Mouse (Mus musculus): Measurements from ENCODE around the gene Oasl1.
"Not testable (repeated sequence)": the region's sequence is repeated elsewhere in the genome, so short reads cannot be mapped to it uniquely, and the experiment has no call there.

Oasl1 gene

DNA sequence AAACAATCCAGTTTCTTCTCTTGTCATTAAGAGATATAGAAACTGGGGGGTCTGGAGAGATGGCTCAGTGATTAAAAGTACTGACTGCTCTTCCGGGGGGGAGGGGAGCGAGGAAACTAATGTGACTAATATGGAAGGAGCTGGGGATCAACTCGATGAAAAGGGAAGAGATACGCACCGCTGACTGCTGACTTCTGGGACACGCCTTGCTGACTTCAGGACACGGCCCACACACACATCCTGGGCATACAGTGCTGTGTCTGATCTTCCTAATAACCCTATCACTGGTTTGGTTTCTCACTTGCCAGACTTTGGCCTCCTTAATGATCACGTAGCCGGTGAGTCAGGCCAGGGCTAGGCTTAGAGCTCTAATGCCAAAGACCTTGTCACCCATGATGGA, 3.7 kb downstream of the Oasl1 start:
- DNase-seq: no peak

DNA sequence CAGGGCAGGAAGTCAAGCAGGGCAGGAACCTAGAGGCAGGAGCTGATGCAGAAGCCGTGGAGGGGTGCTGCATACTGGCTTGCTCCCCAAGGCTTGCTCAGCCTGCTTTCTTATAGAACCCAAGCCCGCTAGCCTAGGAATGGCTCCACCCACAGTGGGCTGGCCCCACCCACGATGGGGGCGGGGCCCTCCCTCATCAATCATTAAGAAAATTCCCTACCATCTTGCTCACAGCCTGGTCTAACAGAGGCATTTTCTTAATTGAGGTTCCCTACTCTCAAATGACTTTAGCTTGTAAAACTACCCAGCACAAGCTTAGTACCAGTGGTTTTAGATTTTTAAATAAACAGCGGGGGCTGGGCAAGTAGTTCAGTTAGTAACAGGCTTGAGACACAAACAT, 8.6 kb downstream of the Oasl1 start:
- no peak for DNase-seq

DNA sequence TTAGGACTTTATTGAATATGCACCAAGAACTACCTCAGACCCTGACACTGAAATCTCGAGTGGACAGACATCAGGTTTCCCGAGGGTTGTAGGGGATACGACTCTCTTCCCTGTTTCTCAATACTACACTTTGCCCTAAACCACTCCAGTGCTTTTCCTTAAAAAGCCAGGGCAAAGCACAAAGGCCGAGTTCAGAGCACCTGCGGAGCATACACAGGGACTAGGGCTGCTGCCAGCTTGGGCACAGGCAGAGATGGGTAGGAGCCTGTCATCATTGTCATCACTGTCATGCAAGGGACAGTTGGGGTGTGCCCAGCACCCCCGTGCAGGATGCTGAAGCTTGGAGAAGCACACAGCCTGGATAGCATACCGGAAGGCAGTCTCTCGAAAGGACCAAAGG, 10.2 kb downstream of the Oasl1 start:
- no peak for DNase-seq

DNA sequence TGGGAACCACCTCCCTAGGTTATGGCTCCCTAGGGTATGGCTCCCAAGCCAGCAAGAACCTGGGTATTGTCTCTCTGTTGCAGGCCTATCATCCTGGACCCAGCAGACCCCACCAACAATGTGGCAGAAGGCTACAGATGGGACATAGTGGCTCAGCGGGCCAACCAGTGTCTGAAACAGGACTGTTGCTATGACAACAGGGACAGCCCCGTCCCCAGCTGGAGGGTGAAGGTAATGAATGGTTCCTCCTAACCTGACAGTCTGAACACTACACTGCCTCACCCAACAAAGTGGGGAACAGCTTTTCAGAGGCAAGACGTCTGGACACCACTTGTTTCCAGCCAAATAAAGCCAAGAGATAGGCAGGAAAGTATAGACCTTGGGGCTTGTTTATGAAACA, 12.8 kb downstream of the Oasl1 start:
- no peak for DNase-seq

DNA sequence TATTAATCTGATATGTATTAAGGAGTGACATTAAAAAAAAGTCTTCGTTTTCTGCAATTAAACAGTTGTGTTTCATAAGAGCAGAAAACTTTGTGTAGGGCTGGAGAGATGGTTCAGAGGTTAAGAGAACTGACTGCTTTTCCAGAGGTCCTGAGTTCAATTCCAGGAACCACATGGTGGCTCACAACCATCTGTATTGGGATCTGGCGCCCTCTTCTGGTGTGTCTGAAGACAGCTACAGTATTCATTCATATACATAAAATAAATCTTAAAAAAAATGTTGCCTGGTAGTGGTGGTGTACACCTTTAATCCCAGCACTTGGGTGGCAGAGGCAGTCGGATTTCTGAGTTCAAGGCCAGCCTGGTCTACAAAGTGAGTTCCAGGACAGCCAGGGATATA, 18.1 kb downstream of the Oasl1 start:
- not testable (repeated sequence) for DNase-seq

DNA sequence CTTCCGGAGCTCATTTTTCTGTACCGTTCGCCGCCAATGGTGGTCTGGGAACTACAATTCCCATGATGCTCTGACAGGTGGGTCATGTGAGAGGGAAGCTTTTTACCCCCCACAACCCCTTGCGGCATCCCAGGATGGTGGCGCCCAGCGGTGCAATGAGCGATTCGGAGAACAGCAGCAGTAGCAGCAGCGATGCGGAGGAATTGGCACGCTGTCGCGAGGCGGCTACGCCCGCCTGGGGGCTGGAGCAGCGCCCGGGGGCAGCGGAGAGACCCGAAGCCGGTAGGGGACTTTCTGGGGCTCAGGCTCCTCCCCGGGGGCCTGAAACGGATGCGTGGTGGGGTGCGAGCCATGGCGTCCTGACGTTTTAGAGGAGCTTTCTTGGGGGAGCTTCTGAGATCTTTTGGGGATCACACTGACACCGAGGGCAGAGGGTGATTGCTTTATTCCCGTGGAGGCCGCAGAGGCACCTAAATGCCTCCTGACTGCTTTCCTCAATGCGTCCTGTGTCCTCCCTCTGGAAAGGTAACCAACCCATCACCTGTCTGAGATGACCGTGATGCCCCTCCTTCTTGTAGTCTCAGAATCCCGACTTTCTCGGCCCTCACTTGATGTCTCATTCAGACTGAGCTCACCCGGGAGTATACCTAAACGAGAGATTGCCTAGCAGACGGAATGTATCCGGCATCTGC, 19.2 kb downstream of the Oasl1 start, which contains the start of gene 2210016L21Rik:
Gene 2210016L21Rik, plus strand, starts transcription at position 85 of the 692 bp plus-strand sequence.
- DNase-seq: peak; percentile 68 to 75

DNA sequence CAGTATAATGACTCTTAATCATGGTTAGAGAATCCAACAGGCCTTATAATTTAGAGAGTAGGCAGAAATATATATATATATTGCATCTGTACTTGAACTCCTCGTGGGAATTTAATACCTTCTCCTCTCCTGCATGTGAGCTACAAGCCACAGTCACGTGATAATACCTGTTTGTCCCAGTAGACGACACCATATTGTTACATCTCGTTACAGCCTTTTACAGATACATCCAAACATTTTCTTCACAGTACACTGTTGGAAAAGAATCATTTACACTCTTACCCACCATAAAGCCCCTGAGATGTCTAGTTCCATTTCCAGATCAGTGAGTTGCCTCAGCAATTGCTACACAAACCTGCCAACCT, 19.7 kb downstream of the Oasl1 start:
- no peak for DNase-seq

DNA sequence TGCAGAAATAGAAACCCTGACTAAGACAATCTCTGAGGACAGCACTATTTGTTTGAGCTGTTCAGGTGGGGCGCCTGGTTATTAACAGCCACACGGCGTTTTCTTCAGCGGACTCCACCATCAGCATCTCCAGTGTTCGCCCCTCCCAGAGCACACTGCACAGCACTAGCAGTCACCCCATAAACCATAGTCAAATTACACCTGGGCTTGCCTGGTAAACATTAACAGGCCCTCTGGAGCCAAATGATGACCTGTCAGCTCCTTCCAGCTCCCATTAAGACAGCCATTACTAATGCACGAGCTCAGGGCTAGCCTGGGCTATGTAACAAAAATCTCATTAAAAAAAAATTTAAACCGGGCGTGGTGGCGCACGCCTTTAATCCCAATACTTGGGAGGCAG, 22.0 kb downstream of the Oasl1 start:
- no peak for DNase-seq

DNA sequence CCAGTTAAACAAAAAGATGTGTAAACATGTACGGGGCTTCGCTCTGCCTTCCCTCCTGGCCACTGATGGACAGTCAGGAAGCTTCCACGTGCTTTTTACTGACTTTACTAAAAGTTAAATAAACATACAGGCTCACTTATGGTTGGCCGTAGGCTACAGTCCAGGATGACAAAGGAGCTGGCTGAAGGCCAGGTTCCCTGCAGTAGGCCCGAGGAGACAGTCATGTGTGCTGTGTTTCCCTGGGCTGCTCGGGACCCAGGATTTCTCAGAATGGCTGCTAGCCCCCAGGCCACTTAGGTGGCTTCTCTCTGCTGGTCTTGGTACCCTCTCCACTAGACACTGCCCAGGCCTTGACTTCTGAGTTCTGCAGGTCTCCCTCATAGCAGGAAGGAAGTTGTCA, 25.9 kb downstream of the Oasl1 start:
- no peak for DNase-seq

DNA sequence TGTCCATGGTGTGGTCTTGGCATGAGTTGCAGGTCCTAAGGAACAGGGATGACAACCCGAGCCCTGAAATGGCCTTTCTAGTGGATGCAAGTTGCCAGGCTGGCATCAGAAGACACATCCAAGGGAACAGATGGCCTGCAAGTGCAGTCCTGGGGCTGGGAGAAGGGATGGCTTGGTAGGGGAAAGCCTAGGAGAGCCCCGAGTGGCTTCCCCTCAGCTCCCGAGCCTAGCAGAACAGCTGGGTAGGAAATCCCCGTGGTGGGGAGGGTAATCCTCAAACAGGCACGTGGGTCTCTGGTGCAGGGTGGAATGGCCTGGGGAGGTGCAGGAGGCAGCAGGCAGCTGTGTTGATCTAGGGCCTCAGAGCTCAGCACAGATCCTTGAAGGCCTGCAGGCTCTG, 26.3 kb downstream of the Oasl1 start:
- no peak for DNase-seq

DNA sequence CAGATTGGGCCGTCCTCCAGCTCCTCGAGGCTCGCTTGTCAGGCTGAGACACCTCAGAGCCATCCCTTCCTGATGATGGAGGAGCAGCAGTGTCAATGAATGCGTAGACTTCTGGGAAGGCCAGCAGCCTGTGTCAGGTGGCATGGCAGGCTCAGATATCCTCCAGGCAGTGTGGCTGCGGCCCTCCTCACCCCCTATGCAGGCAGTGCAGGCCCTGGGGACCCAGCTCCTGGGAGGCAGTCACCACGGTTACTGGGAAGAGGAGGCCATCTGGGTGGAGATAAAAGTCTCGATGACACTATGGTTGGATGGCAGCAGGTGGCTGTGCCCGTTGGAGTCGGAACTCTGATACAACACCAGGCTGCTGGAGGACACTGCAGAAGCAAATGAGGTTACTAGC, 26.8 kb downstream of the Oasl1 start:
- DNase-seq: no peak

DNA sequence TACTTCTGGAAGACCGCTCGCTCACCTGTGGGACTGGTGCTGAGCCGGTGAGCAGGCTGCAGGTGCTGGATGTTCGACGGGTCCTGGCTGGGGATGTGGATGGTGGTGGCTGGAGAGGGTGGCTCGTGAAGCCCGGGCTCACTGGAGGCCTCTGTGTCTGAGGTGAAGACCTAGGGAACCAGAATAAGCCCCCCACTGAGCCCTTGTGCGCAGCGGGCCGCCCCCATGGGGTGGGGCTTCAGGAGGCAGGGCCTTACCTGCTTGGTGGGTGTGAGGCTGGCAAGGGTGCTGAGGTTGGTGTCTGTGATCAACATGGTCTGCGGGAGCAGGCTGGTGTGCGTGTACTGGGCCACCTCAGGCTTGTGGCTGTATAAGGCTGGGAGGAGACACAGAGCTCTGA, 27.6 kb downstream of the Oasl1 start:
- DNase-seq: no peak

DNA sequence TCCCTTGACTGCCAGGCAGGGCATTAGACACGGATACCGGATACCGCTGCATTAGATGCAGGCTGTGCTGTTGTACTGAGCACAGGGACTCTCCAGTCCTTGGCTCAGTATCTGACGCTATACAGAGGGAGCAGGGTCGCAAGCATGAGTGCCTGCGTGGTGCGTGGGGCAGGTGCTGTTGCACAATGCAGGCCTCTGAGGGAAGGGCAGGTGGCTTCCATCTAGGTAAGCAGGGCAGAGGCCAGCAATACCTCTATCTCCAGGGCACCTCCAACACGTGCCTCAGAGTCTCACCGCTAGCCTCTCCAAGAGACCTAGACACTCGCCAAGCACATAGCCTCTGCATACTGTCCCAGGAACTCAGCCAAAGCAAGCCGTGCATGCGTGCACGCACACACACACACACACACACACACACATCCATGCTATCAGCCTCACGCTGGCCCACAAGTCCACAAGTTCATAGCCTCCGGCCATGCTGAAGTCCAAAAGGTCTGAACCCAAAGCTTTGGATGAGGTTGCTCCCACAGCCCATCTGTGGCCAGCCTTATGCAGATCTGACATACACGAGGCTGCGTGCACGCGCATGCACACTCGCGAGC, 28.3 kb downstream of the Oasl1 start:
- DNase-seq: no peak

DNA sequence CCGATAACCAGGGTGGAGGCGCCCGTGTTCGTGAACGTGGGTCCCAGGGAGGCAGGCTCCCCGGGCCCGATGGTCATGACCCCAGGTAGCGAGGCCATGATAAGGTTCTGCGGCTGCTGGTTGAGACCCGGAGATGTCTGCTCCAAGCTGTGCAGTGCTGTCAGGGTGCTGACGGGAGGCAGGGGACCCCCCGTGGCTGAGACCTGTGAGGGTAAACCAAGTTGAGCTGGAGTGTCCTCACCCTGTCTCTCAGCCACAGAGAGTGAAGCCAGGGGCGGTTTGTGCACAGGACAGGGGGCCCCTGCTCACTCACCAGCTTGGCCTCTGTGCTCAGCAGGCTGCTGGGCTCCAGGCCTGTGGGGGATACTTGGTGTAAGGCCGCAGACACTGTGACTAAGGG, 30.3 kb downstream of the Oasl1 start:
- no peak for DNase-seq

DNA sequence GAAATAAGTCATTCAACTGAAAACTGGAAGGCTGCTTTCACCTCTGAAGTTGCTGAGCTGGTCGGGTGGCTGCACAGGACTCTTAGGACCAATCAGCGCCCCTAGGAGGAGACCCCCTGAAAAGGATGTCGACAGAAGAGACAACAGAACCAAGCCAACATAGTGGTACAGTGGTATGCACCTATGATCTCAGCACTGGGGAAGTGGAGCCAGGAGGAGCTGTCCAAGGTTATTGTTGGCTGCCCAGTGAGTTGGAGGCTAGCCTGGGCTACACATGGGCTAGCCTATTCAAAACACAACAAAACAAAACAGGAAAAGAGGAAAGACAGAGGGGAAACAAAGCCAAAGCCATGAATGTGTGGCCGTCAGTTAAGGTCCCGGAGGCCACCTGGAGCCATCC, 35.0 kb downstream of the Oasl1 start:
- DNase-seq: no peak

DNA sequence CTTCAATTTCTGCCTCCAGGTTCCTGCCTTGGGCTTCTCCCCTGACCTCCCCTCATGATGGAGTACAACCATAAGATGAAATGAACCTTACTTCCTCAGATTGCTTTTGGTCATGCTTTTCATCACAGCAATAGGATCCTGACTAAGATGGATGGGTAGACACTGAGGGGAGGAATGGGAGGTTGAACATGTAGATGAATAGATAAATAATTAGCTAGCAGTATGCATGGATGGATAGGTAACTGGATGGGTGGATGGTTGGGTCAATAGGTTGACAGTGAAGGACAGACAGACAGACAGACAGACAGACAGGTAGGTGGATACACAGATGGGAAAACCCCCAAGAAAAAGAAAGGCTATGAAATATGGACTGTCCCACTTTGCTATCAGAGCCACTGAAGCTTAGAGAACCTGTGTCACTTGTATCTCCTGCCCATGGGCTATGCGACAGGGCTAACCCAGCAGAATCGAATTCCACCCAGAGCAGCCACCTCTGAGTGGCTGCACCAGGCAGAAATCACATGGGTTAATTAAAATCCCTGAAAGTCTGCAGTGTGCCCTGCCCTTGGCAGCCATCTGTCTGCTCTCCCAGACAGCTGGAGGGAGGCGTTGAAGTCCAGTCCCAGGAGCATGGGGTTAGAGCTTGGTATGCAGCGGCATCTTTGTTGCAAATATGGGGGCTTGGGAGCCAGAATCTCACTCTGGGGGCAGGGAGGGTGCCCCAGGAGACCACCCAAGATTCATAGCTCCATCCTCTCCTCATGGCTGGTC, 38.7 kb downstream of the Oasl1 start:
- DNase-seq: no peak

DNA sequence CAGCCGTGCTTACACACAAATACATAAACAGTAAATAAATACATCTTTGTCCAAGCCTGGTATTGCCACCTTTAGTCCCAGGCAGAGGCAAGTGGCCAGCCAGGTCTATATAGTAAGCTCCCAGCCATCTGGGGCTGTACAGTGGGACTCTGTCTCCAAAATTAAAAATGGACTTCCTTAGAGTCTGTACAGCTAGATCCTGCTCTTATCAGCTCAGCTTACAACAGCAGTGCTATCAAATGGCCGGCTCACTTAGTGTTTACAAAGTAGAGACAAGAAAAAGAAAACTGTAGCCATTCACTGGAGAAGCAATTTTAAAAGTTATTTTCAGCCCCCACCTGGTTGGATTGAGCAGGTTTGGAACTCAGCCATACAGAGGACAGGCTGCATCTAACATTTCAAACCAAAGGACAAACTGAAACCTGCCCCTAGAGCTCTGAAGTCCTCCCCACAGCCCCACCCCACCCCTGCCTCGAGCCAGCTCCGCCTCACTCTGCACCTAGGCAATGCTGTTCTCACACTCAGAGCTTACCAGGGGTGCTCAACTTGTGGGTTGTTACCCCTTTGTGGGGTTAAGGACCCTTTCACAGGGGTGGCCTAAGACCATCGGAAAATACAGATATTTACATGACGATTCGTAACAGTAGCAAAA, 41.4 kb downstream of the Oasl1 start:
- DNase-seq: no peak

DNA sequence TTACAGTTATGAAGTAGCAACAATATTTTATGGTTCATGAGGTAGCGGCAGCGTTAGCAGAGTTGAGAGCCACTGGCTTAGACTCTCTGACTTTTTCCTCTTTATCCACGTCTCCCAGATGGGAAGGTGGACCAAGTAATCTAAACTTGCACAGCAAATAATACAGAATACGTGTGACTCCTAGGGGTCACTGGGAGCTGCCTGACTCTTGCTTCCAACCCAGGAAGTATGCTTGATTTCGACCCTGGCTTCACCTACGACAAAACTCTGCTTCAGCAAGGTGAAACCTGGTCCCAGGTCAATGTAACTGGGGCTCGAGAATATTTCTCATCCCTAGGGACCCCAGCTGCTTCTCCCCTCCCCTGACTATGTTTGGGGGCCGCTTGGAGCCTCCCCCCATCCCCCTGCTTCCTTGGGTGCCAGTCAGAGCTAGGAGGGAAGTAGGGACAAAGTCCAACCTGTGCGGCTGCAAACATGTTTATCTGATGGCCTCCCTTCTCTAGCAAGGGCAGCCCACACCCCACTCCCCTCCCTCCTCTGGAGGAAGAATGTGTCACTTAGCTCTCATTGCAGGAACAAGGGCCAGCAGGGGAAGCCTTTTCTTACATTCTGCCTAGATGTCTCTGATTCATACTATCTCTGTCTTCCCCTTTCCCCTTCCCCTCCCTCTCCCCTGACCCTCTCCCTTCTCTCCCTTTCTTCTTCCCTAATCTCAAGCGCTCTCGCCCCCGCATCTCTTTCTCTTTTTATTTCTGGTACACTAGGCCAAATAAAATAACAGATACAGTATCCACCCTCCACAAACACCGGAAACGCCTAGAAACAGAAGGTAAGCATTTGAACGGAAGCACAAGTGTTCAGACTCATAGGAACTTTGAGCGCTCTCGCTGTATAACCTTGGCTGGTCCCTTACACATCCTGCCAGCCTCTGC, 42.2 kb downstream of the Oasl1 start:
- DNase-seq: no peak

DNA sequence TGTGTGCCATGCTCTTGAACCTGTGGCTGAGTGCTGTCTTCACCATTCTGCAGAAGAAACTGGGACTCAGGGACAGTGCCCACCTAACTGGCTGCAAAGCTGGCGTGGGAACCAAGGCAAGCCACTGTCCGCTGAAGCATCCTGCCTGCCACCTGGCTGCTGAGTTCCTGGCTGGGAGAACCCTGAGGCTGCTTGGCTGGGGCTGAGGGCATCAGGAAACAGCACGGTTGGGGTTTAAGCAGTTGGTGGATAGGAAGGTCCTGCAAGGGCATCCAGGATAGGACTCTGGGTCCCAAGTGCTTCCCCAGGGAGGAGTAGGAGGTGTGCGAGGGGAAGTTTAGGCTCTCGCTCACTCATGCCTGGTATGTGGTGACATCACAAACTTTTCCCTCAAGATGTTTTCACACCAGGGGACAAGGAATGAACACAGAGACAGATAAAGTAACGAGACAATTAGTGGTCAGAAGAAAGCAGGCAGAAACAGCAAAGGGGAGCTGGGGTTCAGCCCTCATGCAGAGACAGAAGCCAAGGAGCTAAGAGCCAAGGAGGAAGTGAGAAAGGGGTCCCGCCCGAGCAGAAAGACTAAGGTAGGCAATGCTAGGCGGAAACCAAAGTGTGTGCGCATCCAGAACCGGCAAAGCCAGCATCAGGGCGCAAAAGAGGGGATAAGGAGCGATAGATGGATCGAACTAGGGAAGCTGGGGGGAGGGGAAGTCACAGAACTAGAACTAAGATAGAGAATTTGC, 44.7 kb downstream of the Oasl1 start:
- no peak for DNase-seq

DNA sequence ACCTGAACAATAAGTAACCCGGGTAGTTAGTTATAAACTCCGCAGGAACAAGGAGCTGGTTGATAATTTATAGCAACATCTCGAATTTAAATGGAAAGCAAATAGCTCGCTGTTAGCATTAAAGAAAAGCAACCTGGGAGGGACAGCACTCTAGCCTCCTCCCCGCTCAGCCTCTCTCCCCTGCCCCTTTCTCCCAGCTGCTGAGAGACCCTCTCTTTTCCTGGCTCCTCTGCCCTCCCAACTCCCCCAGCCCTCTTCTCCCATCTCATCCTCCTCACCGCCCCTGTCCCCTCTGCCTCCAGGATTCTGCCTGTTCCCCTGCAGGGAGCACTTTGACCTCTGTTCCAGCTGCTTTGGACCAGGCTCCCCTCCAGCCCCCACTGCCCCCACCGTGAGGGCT, 45.6 kb downstream of the Oasl1 start:
- no peak for DNase-seq

DNA sequence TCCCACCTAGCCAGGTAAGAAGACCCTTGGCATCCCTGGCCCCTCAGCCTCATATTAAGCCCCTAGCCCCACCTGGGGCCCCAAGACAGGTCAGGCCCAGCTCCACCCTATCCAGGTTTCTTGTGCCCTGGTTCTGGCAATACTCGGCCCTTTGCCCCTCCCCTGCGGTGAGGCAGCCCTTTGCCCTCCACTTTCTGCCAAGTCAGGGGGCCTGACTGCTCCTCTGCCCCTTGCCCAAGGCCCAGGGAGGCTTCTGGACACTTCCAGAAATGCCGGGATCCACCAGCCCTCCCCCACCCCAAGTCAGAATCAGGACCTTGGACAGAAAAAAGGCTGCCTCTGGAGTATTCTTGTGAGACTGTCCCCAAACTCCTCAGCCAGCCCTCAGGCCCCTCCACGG, 46.0 kb downstream of the Oasl1 start:
- no peak for DNase-seq
